8 mouse cellular contexts compared by ENCODE assay signal in the genomic region with DNA sequence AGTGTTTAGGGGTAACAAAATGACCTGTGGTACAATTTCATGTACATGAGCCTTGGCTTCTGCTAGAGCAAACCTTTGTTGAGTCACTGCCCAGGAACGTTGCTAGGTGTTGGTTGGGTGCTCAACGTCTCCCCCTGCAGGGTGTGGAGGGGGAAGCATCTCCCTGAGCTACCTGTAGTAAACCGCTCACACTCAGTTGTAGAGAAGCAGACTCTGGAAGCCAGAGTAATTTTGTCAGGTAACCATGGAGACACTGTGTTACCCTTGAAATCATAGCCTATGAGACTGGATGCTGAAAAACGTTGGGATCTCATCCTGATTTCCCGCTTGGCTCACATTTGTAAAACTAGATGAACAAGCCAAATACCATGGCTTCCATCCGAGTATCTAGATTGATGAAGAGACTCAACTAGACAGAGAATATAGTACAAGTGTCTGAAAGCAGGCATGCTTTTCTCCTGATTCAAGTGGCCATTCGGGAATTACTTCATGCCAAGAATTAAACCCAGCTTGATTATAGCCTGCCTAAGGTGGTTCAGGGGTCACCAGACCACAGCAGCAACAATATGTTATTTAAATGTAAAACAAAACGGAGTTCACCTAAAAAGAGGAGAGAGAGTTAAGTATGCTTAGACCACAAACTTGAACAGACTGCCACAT.
DNase-seq lines count a peak whose midpoint lies in the region; ATAC-seq and TF ChIP-seq lines count a peak whose summit lies in the region.

No protein-coding gene starts in this region.

- H3K27me3 ChIP-seq in kidney, adult 2 months (replicated peaks; ENCODE audit: control insufficient read depth, insufficient read depth, low read length) = no peaks in the 10 kb centered on the region
- H3K27me3 ChIP-seq in kidney, embryonic 14.5 days (ENCODE audit: control insufficient read depth, insufficient read depth, low read length) = no peaks in the 10 kb centered on the region
- H3K27me3 ChIP-seq in limb, embryonic 11.5 days (ENCODE audit: control insufficient read depth, insufficient read depth, low read length) = no peaks in the 10 kb centered on the region

- no peak overlapping the region for H3K4me3 ChIP-seq in kidney, adult 2 months (ENCODE audit: insufficient read depth, low read depth, low read length)
- no peak overlapping the region for H3K4me3 ChIP-seq in kidney, embryonic 14.5 days (ENCODE audit: low read length)
- H3K4me3 ChIP-seq in limb, embryonic 11.5 days (ENCODE audit: low read depth, low read length) = no peak overlapping the region

- DNase-seq in kidney, adult 2 months = peak; percentile 47
- peak; percentile 67 for DNase-seq in WW6 (ENCODE audit: low read depth, low spot score)
- peak; percentile 30 to 58 for DNase-seq in cerebellum, postnatal 25 days
- peak; percentile 66 for DNase-seq in heart, postnatal 4 days
- DNase-seq in limb, embryonic 11.5 days (ENCODE audit: low spot score) = peak; percentile 62
- DNase-seq in right cerebral cortex, adult 18-20 months = peak; percentile 47
- peak; percentile 62 for DNase-seq in urinary bladder, postnatal 25 days (ENCODE audit: low spot score)

- no peaks in the 10 kb centered on the region for H3K4me1 ChIP-seq in kidney, adult 2 months (ENCODE audit: control insufficient read depth, insufficient read depth, low read length)
- 0 out of 2 replicates have a peak, but pooled peaks cover 4% of the 10 kb centered on the region for H3K4me1 ChIP-seq in kidney, embryonic 14.5 days (ENCODE audit: control insufficient read depth, insufficient read depth, low read length)
- no peaks in the 10 kb centered on the region for H3K4me1 ChIP-seq in limb, embryonic 11.5 days (ENCODE audit: control insufficient read depth, insufficient read depth, low read length)

- H3K36me3 ChIP-seq in kidney, adult 2 months (ENCODE audit: control insufficient read depth, insufficient read depth, low read length) = no peaks in the 10 kb centered on the region
- H3K36me3 ChIP-seq in kidney, embryonic 14.5 days (ENCODE audit: control insufficient read depth, insufficient read depth, low read length) = no peaks in the 10 kb centered on the region
- no peaks in the 10 kb centered on the region for H3K36me3 ChIP-seq in limb, embryonic 11.5 days (ENCODE audit: control insufficient read depth, insufficient read depth, low read length)

- TF ChIP-seq POLR2A in kidney, adult 2 months (IDR thresholded peaks at IDR 0.05; ENCODE audit: low read depth, low read length) = no peak

- 62% methylated on average over 8 of the region's 8 CpGs for WGBS in kidney, adult 2 months
- WGBS in kidney, embryonic 14.5 days = 59% methylated on average over 8 of the region's 8 CpGs
- 66% methylated on average over 8 of the region's 8 CpGs for WGBS in limb, embryonic 11.5 days

- no peak overlapping the region for H3K4me2 ChIP-seq in kidney, embryonic 14.5 days (replicated peaks; ENCODE audit: low read depth, low read length)
- H3K4me2 ChIP-seq in limb, embryonic 11.5 days (ENCODE audit: low read depth, severe bottlenecking) = no peak overlapping the region

- no peak overlapping the region for H3K27ac ChIP-seq in kidney, adult 2 months (ENCODE audit: insufficient read depth, low read depth, low read length)
- H3K27ac ChIP-seq in kidney, embryonic 14.5 days (ENCODE audit: low read depth, low read length) = no peak overlapping the region
- no peak overlapping the region for H3K27ac ChIP-seq in limb, embryonic 11.5 days (replicated peaks; ENCODE audit: low read depth, low read length)

- no peaks in the 10 kb centered on the region for H3K9me3 ChIP-seq in kidney, embryonic 14.5 days (ENCODE audit: control insufficient read depth, low read length)
- H3K9me3 ChIP-seq in limb, embryonic 11.5 days (ENCODE audit: control insufficient read depth, low read length) = no peaks in the 10 kb centered on the region

- TF ChIP-seq CTCF in kidney, adult 2 months (conservative IDR thresholded peaks at IDR 0.05; ENCODE audit: insufficient read depth, insufficient read length, low read depth, low read length) = peak; percentile 71

- no peak overlapping the region for H3K9ac ChIP-seq in kidney, embryonic 14.5 days (ENCODE audit: low read depth, low read length)
- no peak overlapping the region for H3K9ac ChIP-seq in limb, embryonic 11.5 days (ENCODE audit: low read length)

- ATAC-seq in kidney, embryonic 14.5 days (ENCODE audit: low FRiP score, low TSS enrichment) = no peak
- ATAC-seq in limb, embryonic 11.5 days (ENCODE audit: insufficient number of reproducible peaks, low FRiP score, low TSS enrichment, low read depth) = no peak
